Mouse (Mus musculus) heart, adult 10 weeks (tissue): Measurements from ENCODE around the gene Desi1. TPM values are rescaled to one million over a fixed set of nuclear protein-coding genes. Genes with fewer than 3 reads are reported as not detected.

ENCODE experiments used
- polyA plus RNA-seq: library from polyadenylated mRNA; stranded (reverse); fragments of 350-450 nt; fragmentation: Illumina TruSeq; extraction: RNeasy Lipid Tissue Mini Kit (QIAGEN cat#74804); gene quantifications from one replicate; pipeline ENCODE4 v1.2.3, GENCODE M21; 2014; ENCODE audit warnings: low read depth, low replicate concordance

Gene Desi1
- polyA plus RNA-seq = 18.6 TPM

DNA sequence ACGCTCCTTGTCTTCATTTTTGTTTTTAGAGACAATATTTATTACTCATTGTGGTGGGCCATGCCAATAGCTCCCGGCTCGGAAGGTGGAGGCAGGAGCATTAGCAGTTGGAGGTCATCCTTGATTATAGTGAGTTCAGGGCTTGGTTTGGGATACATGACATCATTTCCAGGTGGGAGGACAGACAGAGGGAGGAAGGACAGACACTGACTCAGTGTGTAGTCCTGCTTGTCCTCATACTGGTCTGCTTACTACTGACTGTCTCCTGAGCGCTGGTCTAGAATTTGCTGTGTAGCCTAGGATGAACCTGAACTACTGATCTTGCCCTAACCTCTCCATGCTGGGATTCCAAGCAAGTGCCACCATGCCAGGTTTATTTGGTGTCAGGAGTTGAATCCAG is at the start of gene Desi1:
TSS of gene Desi1 (minus strand) at position 101 of the 400 bp plus-strand sequence.

DNA sequence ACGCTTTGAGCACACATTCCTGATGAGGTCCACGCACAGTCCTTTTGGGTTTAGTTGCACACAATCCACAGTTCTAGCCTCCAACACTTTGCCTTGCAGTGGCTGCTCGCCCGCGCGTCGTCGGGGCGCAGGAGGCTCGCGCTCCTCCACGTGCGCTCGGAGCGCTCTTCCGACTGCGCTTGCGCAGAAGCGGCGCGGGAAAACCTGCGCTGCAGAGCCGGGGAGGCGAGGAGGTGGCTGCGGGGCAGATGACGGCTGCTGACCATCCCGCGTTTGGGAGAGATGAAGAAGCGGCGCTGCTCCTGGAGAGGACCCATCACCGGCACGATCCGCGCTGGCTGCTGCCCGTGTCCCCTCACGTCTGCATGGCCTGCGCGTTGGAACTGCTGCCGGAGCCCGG is 36.2 kb upstream of the Desi1 start, which contains the start of gene Mei1:
TSS of gene Mei1 (plus strand) at position 99 of the 400 bp plus-strand sequence.

DNA sequence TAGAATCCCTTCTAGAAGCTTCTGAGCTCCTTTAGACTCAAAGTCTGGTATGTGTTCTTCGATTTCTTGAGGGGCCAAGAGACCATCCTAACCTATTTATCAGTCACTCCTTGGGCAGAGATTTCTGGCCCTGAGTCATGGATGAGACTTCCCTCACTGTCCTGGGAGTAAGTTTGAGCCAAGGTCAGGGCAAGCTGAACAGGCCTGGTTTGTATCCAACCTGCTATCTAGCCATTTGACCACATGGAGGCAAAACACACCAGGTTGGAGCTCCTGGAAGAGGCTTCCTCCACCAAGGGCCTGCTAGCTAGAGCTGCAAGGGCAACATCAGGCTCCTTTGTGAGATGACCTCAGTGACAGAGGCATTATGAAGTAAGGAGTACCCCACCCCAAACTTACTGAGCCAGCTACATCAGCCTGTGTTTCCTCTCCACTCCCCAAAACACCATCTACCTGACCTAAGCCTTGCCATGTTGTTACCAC is 25.1 kb upstream of the Desi1 start, which contains the start of gene 4930407I10Rik:
TSS of gene 4930407I10Rik (plus strand) at position 433 of the 483 bp plus-strand sequence.

DNA sequence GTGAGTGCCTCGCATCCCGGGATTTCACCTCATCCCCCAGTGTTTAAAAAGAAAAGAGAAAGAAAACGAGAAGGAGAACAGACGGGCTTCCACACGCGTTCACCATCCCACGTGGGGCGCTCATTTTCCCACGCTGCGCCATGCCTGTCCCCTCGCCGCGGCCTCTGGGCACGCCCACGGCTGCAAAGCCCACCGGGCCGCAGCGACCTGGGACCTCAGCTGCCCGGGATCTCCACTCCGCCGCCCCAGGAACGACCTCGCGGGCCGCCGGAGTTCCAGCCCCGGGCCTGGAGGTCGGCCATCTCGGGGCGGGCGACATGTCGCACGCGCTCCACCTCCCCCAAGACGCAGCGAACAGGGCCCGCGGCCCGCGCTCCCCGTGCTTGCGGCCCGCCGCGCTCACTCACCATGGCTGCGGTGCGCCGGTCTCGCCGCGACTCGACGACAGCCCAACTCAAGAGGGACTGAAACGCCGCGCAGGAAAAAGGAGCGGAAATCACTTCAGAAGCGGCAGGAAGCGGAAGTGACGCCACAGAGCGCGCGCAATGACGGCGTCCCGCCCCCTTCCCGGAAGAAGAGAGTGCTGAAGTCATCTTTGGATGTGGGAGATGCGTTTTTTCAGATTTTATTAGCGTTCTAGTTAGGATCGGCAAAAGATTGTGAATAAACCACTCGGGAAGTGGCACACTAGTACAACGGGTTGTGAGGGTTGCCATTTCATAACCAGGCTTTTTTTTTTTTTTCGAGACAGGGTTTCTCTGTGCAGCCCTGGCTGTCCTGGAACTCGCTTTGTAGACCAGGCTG is 13.6 kb upstream of the Desi1 start, which contains the start of gene Snu13:
TSS of gene Snu13 (minus strand) at position 519 of the 804 bp plus-strand sequence.

DNA sequence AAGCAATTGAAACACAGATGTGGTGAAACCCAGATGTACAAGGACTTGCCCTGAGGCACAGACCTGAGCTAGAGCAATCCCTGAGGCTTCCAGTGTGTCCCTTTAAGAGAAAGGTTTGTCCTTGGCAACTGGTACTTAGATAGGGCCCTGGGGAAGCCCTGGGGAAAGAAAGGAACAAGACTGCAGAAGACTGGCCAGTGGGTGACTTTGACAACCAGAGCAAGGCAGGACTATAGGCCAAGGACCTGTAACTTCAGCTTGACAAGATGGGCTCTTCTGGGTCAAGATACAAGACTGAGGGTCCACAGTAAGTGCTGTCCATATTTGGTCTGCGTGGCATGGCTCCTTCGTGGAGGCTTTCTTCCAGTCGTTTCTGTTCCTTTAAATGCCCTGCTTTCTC is 46.0 kb downstream of the Desi1 start, which contains the start of gene Xrcc6:
TSS of gene Xrcc6 (plus strand) at position 190 of the 400 bp plus-strand sequence.

DNA sequence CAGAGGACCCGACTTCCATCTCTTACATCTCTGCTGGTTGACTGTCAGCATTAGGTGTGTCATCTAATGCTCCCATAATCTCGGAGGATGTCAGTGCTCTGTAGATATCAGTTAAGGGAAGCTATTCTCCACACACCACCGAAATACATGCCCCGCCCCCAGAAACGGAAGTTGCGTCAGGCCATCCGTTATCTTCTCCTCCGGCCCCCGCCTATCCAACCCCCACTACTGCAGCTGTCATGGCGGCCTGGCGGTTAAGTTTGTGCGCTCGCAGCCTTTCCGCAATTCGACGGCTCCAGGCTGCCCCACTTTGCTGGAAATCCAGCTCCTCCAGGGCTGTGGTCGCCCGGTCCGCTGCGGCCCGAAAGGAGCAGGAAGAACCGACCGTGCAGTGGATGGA is 53.3 kb downstream of the Desi1 start, which contains the start of gene 1700029P11Rik:
TSS of gene 1700029P11Rik (plus strand) at position 220 of the 400 bp plus-strand sequence.

DNA sequence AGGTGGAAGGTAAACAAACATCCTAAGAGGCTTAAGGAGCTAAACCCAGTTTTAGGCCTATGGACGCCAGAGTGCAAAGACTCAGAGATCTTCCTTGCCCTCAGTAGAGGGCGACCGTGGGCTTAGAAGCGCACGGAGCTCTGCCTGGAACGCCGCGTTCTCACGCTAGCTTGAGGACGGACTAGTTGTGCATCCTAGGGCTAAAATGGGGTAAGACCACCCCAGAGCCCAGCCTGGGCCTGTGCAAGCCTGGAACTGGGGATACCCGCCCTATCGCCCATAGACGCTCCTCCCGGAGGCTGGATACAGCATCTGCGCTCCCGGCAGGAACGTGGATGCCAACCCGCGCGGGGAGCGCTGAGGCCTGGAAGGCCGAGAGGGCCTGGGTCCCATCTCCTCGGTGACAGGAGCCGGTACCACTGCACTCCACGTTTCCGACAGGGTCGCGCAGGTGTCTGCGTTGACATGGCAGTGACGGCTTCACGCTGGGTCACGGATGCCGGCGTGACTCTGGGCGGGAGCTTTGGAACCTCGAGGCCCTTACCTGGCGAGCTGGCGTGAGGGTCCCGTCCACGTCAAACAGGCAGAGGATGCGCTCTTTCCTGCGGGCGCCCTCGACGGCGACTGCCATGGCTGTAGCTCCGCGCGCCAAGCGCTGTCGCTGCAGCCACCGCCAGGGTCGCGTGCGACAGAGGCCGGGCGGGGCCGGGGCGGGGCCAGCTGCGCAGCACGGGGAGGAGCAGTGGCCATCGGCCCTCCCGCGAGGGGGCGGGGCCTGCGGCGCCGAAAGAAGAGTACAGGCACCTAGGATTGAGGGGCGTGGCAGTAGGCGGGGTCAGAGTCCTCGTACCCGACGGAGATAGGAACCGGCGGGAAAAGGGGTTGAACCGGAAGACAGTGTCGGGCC is 73.2 kb downstream of the Desi1 start, which contains the start of gene Pmm1:
TSS of gene Pmm1 (minus strand) at position 760 of the 907 bp plus-strand sequence.

Other genes with a start within 250 kb of the Desi1 start
- gene Tef, start 231.4 kb downstream of the Desi1 start, polyA plus RNA-seq = 84.7 TPM
- 36.4 TPM for gene Tob2, start 175.1 kb downstream of the Desi1 start, polyA plus RNA-seq
- 40.3 TPM for gene Phf5a, start 162.0 kb downstream of the Desi1 start, polyA plus RNA-seq
- 2,087 TPM for gene Aco2, start 161.6 kb downstream of the Desi1 start, polyA plus RNA-seq
- 11.3 TPM for gene Polr3h, start 107.6 kb downstream of the Desi1 start, polyA plus RNA-seq
- 91.9 TPM for gene Csdc2, start 97.1 kb downstream of the Desi1 start, polyA plus RNA-seq
- gene Pmm1, start 72.9 kb downstream of the Desi1 start, polyA plus RNA-seq = 34.2 TPM
- not detected for gene 1700029P11Rik, start 53.3 kb downstream of the Desi1 start, polyA plus RNA-seq
- 34.2 TPM for gene Xrcc6, start 46.0 kb downstream of the Desi1 start, polyA plus RNA-seq
- 85.5 TPM for gene Snu13, start 13.7 kb upstream of the Desi1 start, polyA plus RNA-seq
- not detected for gene 4930407I10Rik, start 25.3 kb upstream of the Desi1 start, polyA plus RNA-seq
- gene Mei1, start 36.1 kb upstream of the Desi1 start, polyA plus RNA-seq = not detected
- 9.0 TPM for gene Ccdc134, start 94.1 kb upstream of the Desi1 start, polyA plus RNA-seq
- gene Srebf2, start 113.3 kb upstream of the Desi1 start, polyA plus RNA-seq = 23.7 TPM
- not detected for gene Shisa8, start 179.0 kb upstream of the Desi1 start, polyA plus RNA-seq
- not detected for gene Tnfrsf13c, start 190.5 kb upstream of the Desi1 start, polyA plus RNA-seq
- gene Cenpm, start 210.9 kb upstream of the Desi1 start, polyA plus RNA-seq = 0.99 TPM
- gene 1500009C09Rik, start 218.5 kb upstream of the Desi1 start, polyA plus RNA-seq = not detected
- 1.5 TPM for gene Sept3, start 241.0 kb upstream of the Desi1 start, polyA plus RNA-seq